Mouse (Mus musculus): ENCODE measurements around the gene Nrxn2. TPM values are rescaled to one million over a fixed set of nuclear protein-coding genes. Genes with fewer than 3 reads are reported as not detected.

Nrxn2 gene
- total RNA-seq, 2 experiments from 2014 or later: 809 to 835 TPM

- DNase-seq (ENCODE audit: extremely low spot score in 1 of 2, low spot score in 2 of 2): no peak
- intact Hi-C loops (cut with DNase I): no loop called here
These were observed 10.6 kb upstream of the Nrxn2 start for GRCm38 (mm10) chr19:6407816-6408510.

DNA sequence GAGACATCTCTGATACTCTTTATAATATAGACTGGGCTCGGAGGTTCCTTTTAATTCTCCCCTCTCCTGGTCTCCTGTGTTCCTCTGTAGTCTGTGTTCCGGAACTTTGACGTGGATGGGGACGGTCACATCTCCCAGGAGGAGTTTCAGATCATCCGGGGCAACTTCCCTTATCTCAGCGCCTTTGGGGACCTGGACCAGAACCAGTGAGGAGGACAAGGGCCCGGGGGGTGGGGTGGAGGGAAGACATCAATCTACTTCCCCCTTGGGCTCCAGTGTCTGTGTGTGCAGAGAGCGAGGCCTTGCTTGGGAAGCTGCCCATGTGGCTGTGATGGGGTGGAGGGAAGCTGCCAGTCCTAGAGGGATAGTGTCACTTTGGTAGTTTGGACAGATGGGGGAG is 9.8 kb upstream of the Nrxn2 start:
- intact Hi-C loops (cut with DNase I): no loop called here
- DNase-seq (ENCODE audit: extremely low spot score in 1 of 2, low spot score in 2 of 2): peak in 1 of 2 experiments; percentile 31

DNA sequence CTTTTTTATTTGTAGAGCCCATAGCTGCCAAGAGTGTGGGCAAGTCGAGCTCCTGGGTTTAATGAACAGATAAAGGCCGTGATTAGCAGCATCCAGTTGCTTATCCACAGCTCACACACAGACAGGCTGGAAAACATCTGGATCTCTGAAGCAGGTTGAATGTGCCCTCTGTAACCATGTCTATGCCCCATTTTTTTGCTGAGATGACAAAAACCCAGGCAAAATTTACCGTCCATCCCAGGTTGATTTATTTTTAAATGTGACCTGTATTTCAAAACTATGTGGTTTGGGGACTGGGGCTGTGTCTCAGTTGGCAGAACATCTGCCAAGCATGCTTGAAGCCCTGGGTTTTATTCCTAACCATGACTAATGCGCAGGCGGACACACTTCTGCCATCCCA is 9.4 kb upstream of the Nrxn2 start:
- intact Hi-C loops (cut with DNase I): no loop called here

DNA sequence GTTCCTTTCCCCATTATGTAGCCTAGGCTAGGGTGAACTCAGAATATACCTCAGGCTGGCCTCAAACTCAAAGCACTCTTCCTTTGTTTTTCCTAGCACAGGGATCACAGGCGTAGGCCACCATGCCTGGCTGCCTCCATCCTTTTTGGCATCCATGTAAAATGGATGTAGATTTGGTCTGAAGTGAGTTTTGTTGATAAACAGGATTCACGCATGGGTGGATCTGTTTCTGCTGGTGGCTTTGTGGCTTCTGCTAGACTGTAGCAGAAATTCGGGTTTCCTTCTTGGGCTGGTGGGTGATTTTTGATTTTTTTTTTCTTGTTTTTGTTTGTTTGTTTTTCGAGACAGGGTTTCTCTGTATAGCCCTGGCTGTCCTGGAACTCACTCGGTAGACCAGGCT is 8.6 kb upstream of the Nrxn2 start:
- intact Hi-C loops (cut with DNase I): no loop called here
- no peak for DNase-seq (ENCODE audit: extremely low spot score in 1 of 2, low spot score in 2 of 2)

More for the DNA sequence above, 9.4 kb upstream of the Nrxn2 start:
- DNase-seq (ENCODE audit: extremely low spot score in 1 of 2, low spot score in 2 of 2): no peak

- no peak for DNase-seq (ENCODE audit: extremely low spot score in 1 of 2, low spot score in 2 of 2)
- intact Hi-C loops (cut with DNase I): no loop called here
These were observed 5.7 kb upstream of the Nrxn2 start for GRCm38 (mm10) chr19:6412798-6413197.

DNA sequence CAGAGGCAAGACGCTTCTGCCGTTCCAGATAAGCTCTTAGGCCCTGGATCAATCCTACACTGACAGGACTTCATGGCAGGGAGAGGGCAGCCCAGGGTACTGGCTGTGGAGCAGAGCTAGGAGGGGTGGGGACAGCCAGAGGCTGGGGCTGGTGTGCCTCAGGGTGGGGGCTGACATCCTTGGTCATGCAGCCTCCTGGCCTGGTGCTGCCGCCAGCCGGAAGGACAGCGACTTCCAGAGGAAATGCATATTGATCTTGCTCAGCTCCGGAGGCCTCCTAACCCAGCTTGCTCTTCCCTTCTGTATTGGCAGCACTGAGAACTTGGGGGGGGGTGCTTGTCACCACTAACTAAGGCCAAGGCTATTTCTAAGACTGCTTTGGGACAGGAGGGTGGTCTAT is 3.1 kb upstream of the Nrxn2 start:
- intact Hi-C loops (cut with DNase I): loop anchor here (5.0 kb wide), 1 partner anchor 37 kb away; no protein-coding TSS in a partner anchor
- peak in 1 of 2 experiments; percentile 37 for DNase-seq (ENCODE audit: extremely low spot score in 1 of 2, low spot score in 2 of 2)

GRCm38 (mm10) chr19:6416124-6416770 is 2.3 kb upstream of the Nrxn2 start:
- DNase-seq (ENCODE audit: extremely low spot score in 1 of 2, low spot score in 2 of 2): peak in 1 of 2 experiments; percentile 69
- intact Hi-C loops (cut with DNase I): loop anchor here (5.0 kb wide), 1 partner anchor 36 kb away; no protein-coding TSS in a partner anchor

GRCm38 (mm10) chr19:6416894-6417761 is 1.4 kb upstream of the Nrxn2 start:
- intact Hi-C loops (cut with DNase I): loop anchor here (5.0 kb wide), 1 partner anchor 35 kb away; no protein-coding TSS in a partner anchor
- DNase-seq (ENCODE audit: extremely low spot score in 1 of 2, low spot score in 2 of 2): peak in 1 of 2 experiments; percentile 35

- intact Hi-C loops (cut with DNase I): loop anchor here (5.0 kb wide), 1 partner anchor 33 kb away; no protein-coding TSS in a partner anchor
- DNase-seq (ENCODE audit: extremely low spot score in 1 of 2, low spot score in 2 of 2): peak in 1 of 2 experiments; percentile 76
These were observed 607 bp downstream of the Nrxn2 start for GRCm38 (mm10) chr19:6418984-6419692.

DNA sequence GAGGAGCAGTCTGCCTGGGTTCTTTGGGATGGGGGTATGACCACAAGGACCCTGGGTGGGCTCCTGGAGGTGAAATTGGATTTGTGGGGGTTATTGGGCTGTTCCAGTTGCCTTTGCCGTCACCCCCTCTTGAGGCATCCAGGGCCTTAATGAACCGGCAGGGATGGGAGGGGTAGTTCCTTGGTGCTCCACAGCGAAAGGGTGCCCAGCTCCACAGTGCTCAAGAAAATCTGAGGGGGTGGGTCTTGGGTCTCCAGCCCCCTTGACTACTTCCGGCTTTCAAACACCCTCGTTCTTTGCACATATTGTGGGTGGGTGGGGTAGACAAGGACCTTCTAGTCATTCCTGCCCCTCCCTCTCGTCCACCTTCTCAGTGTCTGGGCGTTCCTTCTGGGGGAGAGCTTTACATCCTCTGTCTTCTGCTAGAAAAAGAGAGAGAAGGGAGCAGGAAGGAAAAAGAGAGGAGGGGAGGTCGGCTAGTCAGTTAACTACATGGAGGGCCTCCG is 1.3 kb downstream of the Nrxn2 start:
- DNase-seq (ENCODE audit: extremely low spot score in 1 of 2, low spot score in 2 of 2): peak in 1 of 2 experiments; percentile 24
- intact Hi-C loops (cut with DNase I): loop anchor here (5.0 kb wide), 1 partner anchor 32 kb away; no protein-coding TSS in a partner anchor

DNA sequence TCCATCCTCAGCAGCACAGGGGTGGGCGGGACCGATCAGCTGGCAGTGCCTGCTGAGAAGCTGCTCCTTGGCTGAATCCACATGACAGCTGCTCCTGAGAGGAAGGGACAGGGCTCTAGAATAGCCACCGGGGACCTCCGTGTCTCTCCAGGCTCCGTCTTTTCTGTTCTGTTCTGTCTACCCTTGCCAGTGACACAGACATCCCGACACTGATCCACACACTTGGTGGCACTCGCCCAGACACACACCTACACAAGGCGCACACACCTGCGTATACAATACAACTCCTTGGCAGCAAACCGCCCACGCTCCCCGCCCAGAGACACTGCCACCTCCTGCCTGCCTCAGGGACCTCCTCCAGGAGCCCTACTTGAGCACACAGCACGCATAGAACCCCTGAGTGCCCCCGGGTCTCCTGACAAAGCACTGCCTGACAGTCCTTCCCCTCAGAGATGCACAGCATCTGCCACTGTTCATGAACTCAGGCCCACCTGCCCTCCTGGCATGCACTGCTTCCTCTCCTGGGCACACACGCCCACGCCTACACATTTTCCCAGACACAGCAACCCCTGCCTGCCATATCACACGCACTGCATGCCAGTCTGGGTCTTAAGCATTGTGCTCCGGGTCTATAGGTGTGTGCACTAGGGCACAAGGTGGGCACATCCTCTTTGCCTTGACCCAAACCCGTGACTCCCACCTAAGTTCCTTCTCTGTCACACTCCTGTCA is 2.1 kb downstream of the Nrxn2 start:
- intact Hi-C loops (cut with DNase I): no loop called here
- DNase-seq (ENCODE audit: extremely low spot score in 1 of 2, low spot score in 2 of 2): peak in 1 of 2 experiments; percentile 67

DNA sequence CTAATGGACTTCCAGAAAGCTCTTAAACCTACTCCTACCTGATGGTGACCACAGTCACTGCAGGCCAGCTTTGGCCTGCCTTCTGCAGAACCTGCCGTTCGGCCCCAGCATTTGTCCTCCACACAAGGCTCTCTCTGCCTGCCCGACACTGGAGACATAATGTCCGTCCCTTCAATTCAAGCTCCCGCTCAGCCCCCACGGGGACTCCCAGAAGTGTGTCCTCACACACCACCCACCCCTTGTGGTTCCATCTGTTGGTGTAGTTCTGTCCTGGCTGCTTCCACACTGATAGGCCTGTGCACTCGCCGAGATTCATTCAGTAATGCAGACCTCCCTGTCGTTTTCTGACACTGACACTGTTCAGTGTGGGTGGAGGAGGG is 2.7 kb downstream of the Nrxn2 start:
- intact Hi-C loops (cut with DNase I): no loop called here
- DNase-seq (ENCODE audit: extremely low spot score in 1 of 2, low spot score in 2 of 2): no peak

DNA sequence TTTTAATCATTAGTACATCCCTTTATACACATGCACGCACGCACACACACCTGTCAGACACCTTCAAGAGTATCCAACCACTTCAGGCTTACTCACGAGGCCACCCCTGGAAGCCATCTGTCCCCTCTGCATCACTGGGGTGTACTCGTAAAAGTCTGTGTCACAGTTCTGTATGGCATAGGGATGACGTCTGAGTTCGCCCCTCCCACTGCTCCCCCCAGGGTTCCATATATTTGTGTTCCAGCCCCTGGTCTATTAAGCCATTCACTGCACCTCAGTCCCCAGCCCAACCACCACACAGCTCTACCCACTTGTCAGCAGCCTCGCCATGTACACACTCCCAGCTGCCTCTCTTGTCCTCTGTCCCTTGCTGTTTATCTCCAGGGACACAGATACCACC is 3.5 kb downstream of the Nrxn2 start:
- intact Hi-C loops (cut with DNase I): no loop called here
- DNase-seq (ENCODE audit: extremely low spot score in 1 of 2, low spot score in 2 of 2): no peak

- intact Hi-C loops (cut with DNase I): no loop called here
- peak in 1 of 2 experiments; percentile 53 for DNase-seq (ENCODE audit: extremely low spot score in 1 of 2, low spot score in 2 of 2)
These were observed 4.7 kb downstream of the Nrxn2 start for GRCm38 (mm10) chr19:6423241-6423640.

GRCm38 (mm10) chr19:6424137-6424881 is 5.8 kb downstream of the Nrxn2 start:
- intact Hi-C loops (cut with DNase I): no loop called here
- peak in 1 of 2 experiments; percentile 33 for DNase-seq (ENCODE audit: extremely low spot score in 1 of 2, low spot score in 2 of 2)

DNA sequence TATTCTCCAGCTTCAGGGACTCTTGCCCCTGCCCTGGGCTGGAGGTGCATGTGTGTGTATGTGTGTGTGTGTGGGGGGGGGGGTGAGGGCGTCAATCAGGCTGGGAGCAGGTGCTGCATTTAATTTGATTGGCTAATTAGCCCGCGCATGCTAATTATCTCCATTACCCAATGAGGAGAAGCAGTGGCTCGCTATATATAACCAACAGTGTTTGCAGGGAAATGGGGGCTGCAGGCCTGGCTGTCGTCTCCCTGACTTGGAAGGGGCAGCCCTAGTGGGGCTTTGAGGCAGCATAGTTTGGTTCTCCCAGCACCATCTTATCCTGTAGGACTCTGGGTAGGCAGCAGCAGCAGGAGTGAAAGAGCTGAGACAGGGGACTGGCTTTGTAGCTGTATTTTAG is 7.1 kb downstream of the Nrxn2 start:
- intact Hi-C loops (cut with DNase I): no loop called here

More for the DNA sequence above, 7.1 kb downstream of the Nrxn2 start:
- DNase-seq (ENCODE audit: extremely low spot score in 1 of 2, low spot score in 2 of 2): no peak
